Mouse (Mus musculus): ENCODE results near the gene Naa16. TPM values are rescaled to one million over a fixed set of nuclear protein-coding genes. Genes with fewer than 3 reads are reported as not detected.

Naa16 gene
- total RNA-seq, 2 experiments from 2014 or later: 12.1 to 14.2 TPM

DNA sequence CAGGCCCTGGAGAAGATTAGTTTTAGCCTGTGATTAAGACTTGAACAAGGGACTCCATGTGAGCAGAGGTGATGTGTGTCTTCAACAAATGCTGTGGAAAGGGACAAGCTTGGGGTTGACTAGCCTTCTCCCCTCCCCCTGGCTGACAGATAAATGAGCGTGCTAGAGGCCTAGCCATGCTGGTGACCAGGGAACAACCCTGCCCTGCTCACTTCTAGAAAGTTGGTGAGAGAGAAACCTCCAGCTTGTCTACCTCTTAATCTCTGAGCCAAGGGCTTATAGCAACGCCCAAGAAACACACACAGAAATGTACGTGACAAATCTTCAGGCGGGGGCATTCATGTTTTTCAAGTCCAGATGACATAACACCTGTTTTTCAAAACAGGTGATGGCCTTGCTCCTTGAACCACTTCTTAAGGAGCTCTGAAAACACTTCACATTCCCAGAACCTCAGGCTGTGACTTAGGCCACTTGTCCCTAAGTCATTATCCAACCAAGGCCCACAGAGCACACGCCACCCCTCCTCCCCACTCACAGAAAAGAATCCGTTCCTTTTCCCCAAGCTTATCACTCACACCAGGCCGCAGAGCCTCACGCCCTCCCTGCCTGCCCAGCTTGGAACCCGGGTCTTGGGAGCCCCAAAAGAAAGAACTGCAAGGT, 108.6 kb downstream of the Naa16 start:
- ATAC-seq (replicated peaks; ENCODE audit: low FRiP score, poor library complexity, severe bottlenecking): no peak

DNA sequence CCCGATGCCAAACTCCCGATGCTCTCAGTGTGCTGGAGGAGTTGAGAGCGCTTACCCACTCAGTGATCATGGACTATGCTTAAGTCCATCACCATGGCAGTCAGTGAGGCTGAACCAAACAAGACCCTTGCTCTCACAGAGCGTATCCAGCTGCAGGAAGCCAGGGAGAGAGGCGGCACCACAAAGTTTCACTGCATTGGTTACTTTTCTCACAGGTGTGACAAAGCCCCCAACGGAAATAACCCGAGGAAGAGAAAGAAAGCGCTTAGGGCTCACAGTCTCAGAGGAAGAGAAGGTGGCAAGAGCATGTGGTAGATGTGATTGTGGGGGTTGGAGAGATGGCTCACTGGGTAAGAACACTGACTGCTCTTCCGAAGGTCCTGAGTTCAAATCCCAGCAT, 110.1 kb downstream of the Naa16 start:
- no peak for ATAC-seq (replicated peaks; ENCODE audit: low FRiP score, poor library complexity, severe bottlenecking)

DNA sequence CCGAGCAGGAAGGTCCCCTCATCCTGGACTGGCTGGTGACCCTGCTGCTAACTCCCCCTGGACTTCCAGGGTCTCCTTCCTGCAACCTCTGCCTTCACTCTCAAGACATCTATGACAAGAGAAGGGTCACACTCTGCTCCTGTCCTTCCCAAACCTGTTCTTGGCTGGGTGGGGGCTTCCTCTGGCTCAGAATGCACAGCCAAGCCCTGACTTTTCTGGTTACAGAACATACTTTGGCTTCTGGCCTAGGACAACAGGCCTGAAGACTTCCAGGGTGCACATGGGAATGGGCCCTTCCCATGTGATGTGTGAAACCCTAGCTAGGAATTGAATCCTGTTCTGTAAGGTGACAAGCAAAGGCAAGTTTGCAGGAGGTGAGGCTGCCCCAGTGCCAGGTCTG, 111.1 kb downstream of the Naa16 start:
- ATAC-seq (replicated peaks; ENCODE audit: low FRiP score, poor library complexity, severe bottlenecking): no peak

DNA sequence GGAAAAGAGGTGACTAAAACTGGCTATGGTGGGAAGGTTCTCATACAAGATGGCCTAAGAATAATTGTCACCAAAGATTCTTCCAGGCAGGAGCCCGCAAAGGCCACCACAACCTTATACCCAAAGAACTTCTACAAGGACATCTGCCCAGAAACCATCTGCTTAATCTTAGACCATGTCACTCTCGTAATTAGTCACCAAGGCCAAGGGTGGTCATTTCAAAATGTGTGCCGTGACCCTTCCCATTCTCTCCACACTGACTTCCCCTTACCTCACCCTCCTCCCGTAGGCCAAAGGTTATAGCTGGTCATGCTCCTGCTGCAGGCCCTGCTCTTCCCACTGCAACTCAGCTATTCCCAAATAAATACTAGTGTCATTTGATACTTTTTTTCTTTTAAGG, 111.7 kb downstream of the Naa16 start:
- ATAC-seq (replicated peaks; ENCODE audit: low FRiP score, poor library complexity, severe bottlenecking): no peak

DNA sequence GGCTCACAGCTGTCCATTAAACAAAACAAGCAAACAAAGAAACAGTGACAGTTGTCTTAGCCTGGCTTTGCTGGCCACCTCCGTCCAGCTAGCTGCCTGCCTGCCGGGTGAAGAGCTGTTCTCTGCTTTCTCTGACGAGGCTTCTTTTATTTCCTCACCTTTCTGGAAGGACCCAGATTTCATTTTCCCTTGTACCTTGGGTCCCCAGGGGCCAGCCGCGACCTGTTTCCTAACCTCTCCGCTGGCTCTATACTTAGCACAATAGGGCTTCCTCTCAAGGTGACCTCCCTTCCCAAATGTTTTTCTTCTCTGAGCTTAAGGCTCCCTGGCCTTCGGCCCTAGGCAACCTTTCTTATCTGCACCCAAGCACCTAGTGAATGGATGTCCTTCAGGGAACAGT, 112.7 kb downstream of the Naa16 start:
- no peak for ATAC-seq (replicated peaks; ENCODE audit: low FRiP score, poor library complexity, severe bottlenecking)

DNA sequence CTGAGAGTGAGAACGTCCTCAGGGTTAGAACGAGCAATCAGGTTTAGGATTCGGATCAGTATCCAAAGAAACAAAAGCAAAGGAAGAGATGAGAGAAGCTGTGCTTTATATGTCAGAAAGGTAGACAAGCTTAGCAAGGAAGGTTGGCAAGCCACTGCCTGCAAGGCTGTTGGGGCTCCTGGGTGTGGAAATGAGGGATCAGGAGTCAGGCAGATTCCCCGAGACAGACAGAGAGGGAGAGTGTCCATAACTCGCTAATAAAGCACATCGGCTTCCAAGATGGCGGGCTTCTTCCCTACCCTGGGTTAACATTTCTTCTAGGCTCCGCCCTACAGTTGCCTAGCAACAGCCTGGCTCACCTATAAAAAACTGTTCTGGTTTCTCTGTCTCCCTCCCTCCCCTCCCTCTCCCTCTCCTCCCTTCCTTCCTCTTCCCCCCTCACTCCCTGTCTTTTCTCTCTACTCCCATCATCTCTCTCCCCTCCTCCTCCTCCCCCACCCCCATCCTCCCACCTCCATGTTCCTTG, 114.6 kb downstream of the Naa16 start:
- ATAC-seq (replicated peaks; ENCODE audit: low FRiP score, poor library complexity, severe bottlenecking): no peak

DNA sequence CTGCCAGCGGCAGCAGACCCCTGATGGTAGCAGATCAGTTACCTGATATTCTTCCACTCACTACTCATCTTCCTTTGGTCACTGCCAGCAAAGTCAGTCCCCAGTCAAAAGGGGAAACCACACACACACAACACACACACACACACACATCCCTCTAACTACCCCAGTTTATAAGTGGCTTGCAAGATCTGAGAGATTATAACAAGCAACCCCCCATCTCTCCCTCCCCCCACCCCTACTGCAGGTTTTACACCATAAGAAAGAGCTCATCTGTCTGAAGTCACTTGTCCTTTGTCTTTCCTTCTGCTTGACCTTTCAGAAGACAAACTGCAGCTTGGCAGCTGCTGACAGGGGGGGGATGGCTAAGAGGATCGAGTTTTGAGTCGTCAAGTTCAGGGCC, 115.1 kb downstream of the Naa16 start:
- no peak for ATAC-seq (replicated peaks; ENCODE audit: low FRiP score, poor library complexity, severe bottlenecking)

Other genes with a start within 250 kb of the Naa16 start
- not detected in 2 replicates for gene Zfp957, start 143.4 kb downstream of the Naa16 start, total RNA-seq (2015; ENCODE audit: low replicate concordance)
- not detected in 2 replicates for gene Zfp957, start 143.4 kb downstream of the Naa16 start, total RNA-seq (2017; ENCODE audit: low replicate concordance)
- gene Rgcc, start 89.1 kb downstream of the Naa16 start, total RNA-seq (2015; ENCODE audit: low replicate concordance): 63.7 and 78.6 TPM in 2 replicates
- 55.2 and 86.4 TPM in 2 replicates for gene Rgcc, start 89.1 kb downstream of the Naa16 start, total RNA-seq (2017; ENCODE audit: low replicate concordance)
- 0.96 and 1.0 TPM in 2 replicates for gene Mtrf1, start 7.0 kb upstream of the Naa16 start, total RNA-seq (2015; ENCODE audit: low replicate concordance)
- 1.3 and 2.9 TPM in 2 replicates for gene Mtrf1, start 7.0 kb upstream of the Naa16 start, total RNA-seq (2017; ENCODE audit: low replicate concordance)
- 9.2 and 10.2 TPM in 2 replicates for gene Kbtbd7, start 35.7 kb upstream of the Naa16 start, total RNA-seq (2015; ENCODE audit: low replicate concordance)
- 10.5 and 11.4 TPM in 2 replicates for gene Kbtbd7, start 35.7 kb upstream of the Naa16 start, total RNA-seq (2017; ENCODE audit: low replicate concordance)
- gene Kbtbd6, start 61.1 kb upstream of the Naa16 start, total RNA-seq (2015; ENCODE audit: low replicate concordance): 0.96 and 2.1 TPM in 2 replicates
- gene Kbtbd6, start 61.1 kb upstream of the Naa16 start, total RNA-seq (2017; ENCODE audit: low replicate concordance): 2.6 and 3.6 TPM in 2 replicates
- 38.8 and 45.6 TPM in 2 replicates for gene Elf1, start 90.4 kb upstream of the Naa16 start, total RNA-seq (2015; ENCODE audit: low replicate concordance)
- gene Elf1, start 90.4 kb upstream of the Naa16 start, total RNA-seq (2017; ENCODE audit: low replicate concordance): 83.8 and 92.9 TPM in 2 replicates
- 12.1 and 13.0 TPM in 2 replicates for gene Wbp4, start 90.7 kb upstream of the Naa16 start, total RNA-seq (2015; ENCODE audit: low replicate concordance)
- gene Wbp4, start 90.7 kb upstream of the Naa16 start, total RNA-seq (2017; ENCODE audit: low replicate concordance): 30.7 and 45.6 TPM in 2 replicates
- 46.9 and 56.4 TPM in 2 replicates for gene Sugt1, start 196.9 kb upstream of the Naa16 start, total RNA-seq (2015; ENCODE audit: low replicate concordance)
- 30.9 and 44.0 TPM in 2 replicates for gene Sugt1, start 196.9 kb upstream of the Naa16 start, total RNA-seq (2017; ENCODE audit: low replicate concordance)

Data from erythroblast, adult 5-6 weeks (primary cell).